12 mouse cellular contexts compared by ENCODE assay signal in the genomic region with DNA sequence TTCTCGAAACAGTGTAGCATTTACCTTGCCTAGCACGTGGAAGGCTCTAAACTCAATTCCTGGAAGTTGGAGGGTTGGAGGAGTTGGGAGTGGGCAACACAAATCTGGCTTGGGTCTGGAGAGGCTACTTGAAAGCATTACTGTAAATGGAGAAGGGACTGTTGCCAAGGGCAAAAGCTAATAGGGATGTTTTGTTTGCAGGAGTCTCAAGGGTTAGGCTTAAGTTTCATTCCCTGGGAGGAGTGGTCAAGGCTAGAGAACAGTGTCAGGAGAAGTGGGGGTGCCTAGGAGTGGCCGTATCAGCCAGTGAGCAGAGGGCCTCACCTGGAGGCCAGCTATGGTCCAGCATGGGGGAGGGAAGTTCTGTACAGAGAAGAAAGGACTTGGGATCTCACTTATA. TPM values are rescaled to one million over a fixed set of nuclear protein-coding genes. Genes with fewer than 3 reads are reported as not detected.
DNase-seq lines count a peak whose midpoint lies in the region; ATAC-seq and TF ChIP-seq lines count a peak whose summit lies in the region.
"Had no signal": no experiment of that assay in that cellular context is flagged by ENCODE, and none has a peak within 500 bp of the region (broad histone marks: within the 10 kb centered on the region; RNA-seq: fewer than 3 reads in every experiment).

No protein-coding gene starts in this region.

- H3K9me3 ChIP-seq in intestine, embryonic 14.5 days (ENCODE audit: control insufficient read depth, low read length), result no peaks in the 10 kb centered on the region

- H3K4me3 ChIP-seq in kidney, adult 2 months (ENCODE audit: insufficient read depth, low read depth, low read length), result no peak overlapping the region
- H3K4me3 ChIP-seq in intestine, embryonic 14.5 days (ENCODE audit: low read depth, low read length), result no peak overlapping the region
- H3K4me3 ChIP-seq: erythroblast, embryonic 14.5 days had no signal

- TF ChIP-seq POLR2A in kidney, adult 2 months (IDR thresholded peaks at IDR 0.05; ENCODE audit: low read depth, low read length), result no peak

- 36% methylated on average over 3 of the region's 3 CpGs for WGBS in kidney, adult 2 months
- 58% methylated on average over 3 of the region's 3 CpGs for WGBS in intestine, embryonic 14.5 days

- DNase-seq in kidney, adult 2 months, result peak; percentile 29
- DNase-seq in kidney, adult 11 months, result no peak
- peak; percentile 27 for DNase-seq in ZHBTc4 (ENCODE audit: low read depth, low spot score)
- no peak for DNase-seq in intestine, embryonic 14.5 days (ENCODE audit: low spot score)
- peak; percentile 90 for DNase-seq in lung, postnatal 36 days
- DNase-seq in cerebellum, adult 18-20 months, result no peak
- DNase-seq in layer of hippocampus, adult 11-12 months (ENCODE audit: low spot score), result no peak
- no peak for DNase-seq in adrenal gland, postnatal 14 days
- DNase-seq: cerebellum, adult 11 months had no signal

- H3K4me2 ChIP-seq in intestine, embryonic 14.5 days (ENCODE audit: low read length), result no peak overlapping the region

- ATAC-seq in intestine, embryonic 14.5 days (replicated peaks; ENCODE audit: low FRiP score, low TSS enrichment, low read depth), result no peak
- ATAC-seq: activated CD4-positive, CD25-positive, alpha-beta regulatory T cell, adult 4 months had no signal

- H3K9ac ChIP-seq in intestine, embryonic 14.5 days (ENCODE audit: low read length), result no peak overlapping the region

- H3K36me3 ChIP-seq in kidney, adult 2 months (ENCODE audit: control insufficient read depth, insufficient read depth, low read length), result no peaks in the 10 kb centered on the region
- H3K36me3 ChIP-seq in intestine, embryonic 14.5 days (ENCODE audit: control insufficient read depth, insufficient read depth, low read length), result peaks cover 10% of the 10 kb centered on the region

- no peak for TF ChIP-seq CTCF in kidney, adult 2 months (conservative IDR thresholded peaks at IDR 0.05; ENCODE audit: insufficient read depth, insufficient read length, low read depth, low read length)

- no peak overlapping the region for H3K27ac ChIP-seq in kidney, adult 2 months (ENCODE audit: insufficient read depth, low read depth, low read length)
- H3K27ac ChIP-seq in intestine, embryonic 14.5 days (ENCODE audit: low read depth), result peak overlapping the region; percentile 47; the same call in 1 of the 2 replicates

- peaks cover 13% of the 10 kb centered on the region for H3K4me1 ChIP-seq in kidney, adult 2 months (ENCODE audit: control insufficient read depth, insufficient read depth, low read length)
- H3K4me1 ChIP-seq in intestine, embryonic 14.5 days (replicated peaks; ENCODE audit: control insufficient read depth, insufficient read depth, low read length), result peaks cover 22% of the 10 kb centered on the region

- H3K27me3 ChIP-seq in kidney, adult 2 months (replicated peaks; ENCODE audit: control insufficient read depth, insufficient read depth, low read length), result no peaks in the 10 kb centered on the region
- H3K27me3 ChIP-seq in intestine, embryonic 14.5 days (replicated peaks; ENCODE audit: control insufficient read depth, insufficient read depth, low read length), result no peaks in the 10 kb centered on the region
- H3K27me3 ChIP-seq: CH12.LX had no signal

RNA-seq across cellular contexts. Expression of a gene that starts 18.2 kb away (rescaled TPM):
- polyA plus RNA-seq in kidney, adult 2 months (2012; rRNA removed), result 17.7 and 19.9 TPM in 2 replicates
- 11.1 and 11.8 TPM in 2 replicates for polyA plus RNA-seq in intestine, embryonic 14.5 days (2014; fragmentation: Nextera tagmentation; extraction: Ambion mirVana)
- 67.4 and 73.7 TPM in 2 replicates for total RNA-seq in adrenal gland, postnatal 14 days (2021)

RNA-seq across cellular contexts. Expression of a gene that starts 53.4 kb away (rescaled TPM):
- polyA plus RNA-seq in kidney, adult 2 months (2012; rRNA removed), result 14.5 and 14.8 TPM in 2 replicates
- 57.2 and 62.6 TPM in 2 replicates for polyA plus RNA-seq in intestine, embryonic 14.5 days (2014; fragmentation: Nextera tagmentation; extraction: Ambion mirVana)
- 37.2 and 42.1 TPM in 2 replicates for total RNA-seq in adrenal gland, postnatal 14 days (2021)

Comparison
In these comparisons a context has a peak if more than half of its experiments do, and no peak if none do; other contexts are left out.
1. DNase-seq: peak in kidney, adult 2 months (single experiment), ZHBTc4 (single experiment) and lung, postnatal 36 days (single experiment); none in kidney, adult 11 months (single experiment), intestine, embryonic 14.5 days (single experiment), cerebellum, adult 18-20 months (0 of 2), layer of hippocampus, adult 11-12 months (single experiment) and adrenal gland, postnatal 14 days (single experiment).